In the genomic region with DNA sequence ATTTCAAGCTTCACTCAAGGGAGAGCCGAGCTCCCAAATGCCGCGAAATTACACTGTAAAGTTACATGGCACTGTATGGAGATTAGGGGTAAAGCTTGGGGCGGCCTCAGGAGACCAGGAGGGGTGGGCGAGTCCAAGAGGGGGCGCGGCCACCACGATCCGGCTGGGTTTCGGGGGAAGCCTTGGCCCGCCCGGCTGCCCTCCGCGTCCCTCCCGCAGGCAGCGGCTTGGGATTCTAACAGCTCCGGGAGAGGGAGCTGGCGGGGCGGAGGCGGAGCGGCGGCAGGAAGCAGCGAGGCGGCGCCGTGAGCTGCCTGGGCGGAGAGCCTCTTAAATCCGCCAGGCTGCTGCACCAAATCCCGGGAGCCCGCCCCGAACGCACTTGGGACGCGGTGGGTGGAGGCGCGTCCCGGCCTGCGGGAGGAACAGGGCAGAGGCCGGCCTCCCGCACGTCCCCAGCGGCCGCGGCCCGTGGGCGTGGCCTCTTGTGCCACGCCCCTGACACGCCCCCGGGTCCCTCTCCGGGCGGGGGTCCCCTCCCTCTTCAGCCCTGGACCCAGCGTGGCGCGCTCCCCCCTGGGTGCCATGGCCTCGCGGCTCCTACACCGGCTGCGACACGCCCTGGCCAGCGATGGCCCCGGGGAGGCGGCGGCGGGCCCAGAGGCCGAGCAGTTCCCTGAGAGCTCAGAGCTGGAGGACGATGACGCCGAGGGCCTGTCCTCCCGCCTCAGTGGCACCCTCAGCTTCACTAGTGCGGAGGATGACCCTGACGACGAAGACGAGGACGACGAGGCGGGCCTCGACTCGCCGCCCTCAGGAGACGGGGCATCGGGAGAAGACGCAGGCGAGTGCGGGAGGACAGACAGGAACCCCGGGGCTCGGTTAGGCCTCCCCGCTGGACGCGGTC, we compare ENCODE assay signal across 8 mouse cellular contexts. TPM values are rescaled to one million over a fixed set of nuclear protein-coding genes. Genes with fewer than 3 reads are reported as not detected.
DNase-seq lines count a peak whose midpoint lies in the region; ATAC-seq and TF ChIP-seq lines count a peak whose summit lies in the region.

Gene Snx21 (plus strand): TSS at position 343 of the 907 bp plus-strand sequence.

- WGBS in limb, embryonic 15.5 days = under 1% methylated on average over 86 of the region's 89 CpGs
- WGBS in midbrain, postnatal 0 days = 2% methylated on average over 75 of the region's 89 CpGs

- peaks cover 15% of the 10 kb centered on the region for H3K4me1 ChIP-seq in bone marrow macrophage, adult 2 months (ENCODE audit: control insufficient read depth, insufficient read depth, low read length)
- peaks cover 16% of the 10 kb centered on the region for H3K4me1 ChIP-seq in embryonic fibroblast, embryonic 13.5 days (ENCODE audit: control insufficient read depth, insufficient read depth, low read length)
- H3K4me1 ChIP-seq in limb, embryonic 15.5 days = peaks cover 27% of the 10 kb centered on the region
- peaks cover 6% of the 10 kb centered on the region; the same call in 1 of the 2 replicates for H3K4me1 ChIP-seq in midbrain, postnatal 0 days (ENCODE audit: insufficient read depth, low read length)

- peak; percentile 87 for ATAC-seq in limb, embryonic 15.5 days (ENCODE audit: insufficient number of reproducible peaks, low FRiP score, low TSS enrichment, low read depth)
- ATAC-seq in midbrain, postnatal 0 days (ENCODE audit: low FRiP score) = peak; percentile 82

- H3K27ac ChIP-seq in bone marrow macrophage, adult 2 months (ENCODE audit: insufficient read depth, low read depth, low read length) = peak within 1 kb of the TSS; percentile 50
- H3K27ac ChIP-seq in embryonic fibroblast, embryonic 13.5 days (ENCODE audit: insufficient read depth, low read length) = peak within 1 kb of the TSS; percentile 82
- peak within 1 kb of the TSS; percentile 93 for H3K27ac ChIP-seq in limb, embryonic 15.5 days
- peak within 1 kb of the TSS; percentile 84 for H3K27ac ChIP-seq in midbrain, postnatal 0 days (ENCODE audit: low read depth, low read length)

- no peaks in the 10 kb centered on the region for H3K9me3 ChIP-seq in limb, embryonic 15.5 days
- H3K9me3 ChIP-seq in midbrain, postnatal 0 days (ENCODE audit: low read length) = no peaks in the 10 kb centered on the region

- peak within 1 kb of the TSS; percentile 72 for H3K4me2 ChIP-seq in limb, embryonic 15.5 days
- peak within 1 kb of the TSS; percentile 90 for H3K4me2 ChIP-seq in midbrain, postnatal 0 days (ENCODE audit: low read depth, low read length, poor library complexity, severe bottlenecking)

- H3K36me3 ChIP-seq in limb, embryonic 15.5 days = peaks cover 13% of the 10 kb centered on the region; the same call in 1 of the 2 replicates
- peaks cover under 1% of the 10 kb centered on the region; the same call in 1 of the 2 replicates for H3K36me3 ChIP-seq in midbrain, postnatal 0 days (ENCODE audit: insufficient read depth, low read length)

- H3K4me3 ChIP-seq in bone marrow macrophage, adult 2 months (ENCODE audit: insufficient read depth, low read length) = peak within 1 kb of the TSS; percentile 70
- peak within 1 kb of the TSS; percentile 47 for H3K4me3 ChIP-seq in embryonic fibroblast, embryonic 13.5 days (ENCODE audit: insufficient read depth, low read length)
- peak within 1 kb of the TSS; percentile 63 for H3K4me3 ChIP-seq in limb, embryonic 15.5 days
- H3K4me3 ChIP-seq in midbrain, postnatal 0 days (ENCODE audit: low read depth, low read length) = peak within 1 kb of the TSS; percentile 77

- TF ChIP-seq POLR2A in bone marrow macrophage, adult 2 months (IDR thresholded peaks at IDR 0.05; ENCODE audit: borderline replicate concordance, low read depth, low read length) = no peak
- peak; percentile 82 for TF ChIP-seq POLR2A in embryonic fibroblast, embryonic 13.5 days (IDR thresholded peaks at IDR 0.05; ENCODE audit: low read depth, low read length)

- peak; percentile 64 to 73 for DNase-seq in B cell, adult 2 months
- peak; percentile 89 for DNase-seq in heart, adult 8-10 months (ENCODE audit: low spot score)
- DNase-seq in kidney, adult 9 months = peak; percentile 96
- peak; percentile 81 for DNase-seq in midbrain, postnatal 0 days (ENCODE audit: low spot score)
- peak; percentile 43 to 45 for DNase-seq in spleen, postnatal 14 days (ENCODE audit: low spot score in 2 of 2)

- peak within 1 kb of the TSS; percentile 80 for H3K9ac ChIP-seq in limb, embryonic 15.5 days
- peak within 1 kb of the TSS; percentile 94 for H3K9ac ChIP-seq in midbrain, postnatal 0 days (replicated peaks; ENCODE audit: low read length, poor library complexity, severe bottlenecking)

- no peaks in the 10 kb centered on the region for H3K27me3 ChIP-seq in limb, embryonic 15.5 days
- H3K27me3 ChIP-seq in midbrain, postnatal 0 days (ENCODE audit: insufficient read depth, low read length) = no peaks in the 10 kb centered on the region

- no peak for TF ChIP-seq CTCF in bone marrow macrophage, adult 2 months (IDR thresholded peaks at IDR 0.05; ENCODE audit: low read depth, low read length)
- no peak for TF ChIP-seq CTCF in embryonic fibroblast, embryonic 13.5 days (IDR thresholded peaks at IDR 0.05; ENCODE audit: borderline replicate concordance, insufficient read depth, low read length)
- peak; percentile 69 for TF ChIP-seq CTCF in midbrain, postnatal 0 days (IDR thresholded peaks at IDR 0.05)

RNA-seq across cellular contexts. Expression of gene Snx21, which starts in this region (rescaled TPM):
- polyA plus RNA-seq in bone marrow macrophage, adult 2 months (2012; ENCODE audit: insufficient read depth, insufficient read length, missing spikeins) = 14.6 and 20.3 TPM in 2 replicates
- 14.4 and 18.2 TPM in 2 replicates for polyA plus RNA-seq in embryonic fibroblast, embryonic 13.5 days (2011; ENCODE audit: insufficient read length, low read depth, missing spikeins)
- total RNA-seq in heart, adult 8-10 months (2022) = 10 to 100 TPM; 23.1 to 24.9 (median 23.5) TPM
- polyA plus RNA-seq in limb, embryonic 15.5 days (2015; fragmentation: Nextera tagmentation; extraction: Ambion mirVana) = 33.8 and 40.5 TPM in 2 replicates
- 80.8 and 100 TPM in 2 replicates for total RNA-seq in midbrain, postnatal 0 days (2014; rRNA removed)
- 50.8 and 54.1 TPM in 2 replicates for polyA plus RNA-seq in midbrain, postnatal 0 days (2015; fragmentation: Nextera tagmentation; extraction: Ambion mirVana)

Comparison
In these comparisons a context has a peak if more than half of its experiments do, and no peak if none do; other contexts are left out.
1. Peak in every context shown above with its lines: DNase-seq, ATAC-seq, H3K4me3 ChIP-seq and H3K27ac ChIP-seq.
2. DNase-seq: peak in every context shown above with its lines; median percentile 96 in kidney, adult 9 months; 89 in heart, adult 8-10 months; 81 in midbrain, postnatal 0 days; 68 in B cell, adult 2 months; 44 in spleen, postnatal 14 days.